Mouse (Mus musculus) brain, embryonic 14.5 days (tissue): ENCODE measurements at regions not wholly inside any gene's neighbourhood (a gene's known extent, or its start where the extent isn't known, plus 50 kb on each side); places are given as distances from the start of the nearest gene placed in this dataset.

Experiments
- DNase-seq: peaks from one replicate; pipeline ENCODE4 v3.0.0-alpha.2; 2011; ENCODE audit warnings: low read depth
- CTCF ChIP-seq: fragments of 200-500 bp; IDR thresholded peaks from 2 replicates; pipeline ENCODE4 v1.5.1; 2012; ENCODE audit warnings: inconsistent platforms, mild to moderate bottlenecking, moderate library complexity, borderline replicate concordance; ENCODE audit not compliant: insufficient read depth, insufficient read length; ENCODE audit errors: extremely low read depth
- POLR2A ChIP-seq: fragments of 200-500 bp; IDR thresholded peaks from 2 replicates; pipeline ENCODE4 v1.6.1; 2012; ENCODE audit warnings: mild to moderate bottlenecking, inconsistent platforms, borderline replicate concordance; ENCODE audit not compliant: poor library complexity, insufficient read depth, insufficient read length, severe bottlenecking; ENCODE audit errors: extremely low read depth

GRCm38 (mm10) chr13:6062305-6062704 is 201.0 kb downstream of the Klf6 start:
- DNase-seq, result no peak
- TF ChIP-seq POLR2A, result no peak
- TF ChIP-seq CTCF, result no peak

- TF ChIP-seq CTCF (no peak), POLR2A (no peak)
- DNase-seq, result no peak
Observed at GRCm38 (mm10) chr13:6062729-6063386, 201.6 kb downstream of the Klf6 start.

DNA sequence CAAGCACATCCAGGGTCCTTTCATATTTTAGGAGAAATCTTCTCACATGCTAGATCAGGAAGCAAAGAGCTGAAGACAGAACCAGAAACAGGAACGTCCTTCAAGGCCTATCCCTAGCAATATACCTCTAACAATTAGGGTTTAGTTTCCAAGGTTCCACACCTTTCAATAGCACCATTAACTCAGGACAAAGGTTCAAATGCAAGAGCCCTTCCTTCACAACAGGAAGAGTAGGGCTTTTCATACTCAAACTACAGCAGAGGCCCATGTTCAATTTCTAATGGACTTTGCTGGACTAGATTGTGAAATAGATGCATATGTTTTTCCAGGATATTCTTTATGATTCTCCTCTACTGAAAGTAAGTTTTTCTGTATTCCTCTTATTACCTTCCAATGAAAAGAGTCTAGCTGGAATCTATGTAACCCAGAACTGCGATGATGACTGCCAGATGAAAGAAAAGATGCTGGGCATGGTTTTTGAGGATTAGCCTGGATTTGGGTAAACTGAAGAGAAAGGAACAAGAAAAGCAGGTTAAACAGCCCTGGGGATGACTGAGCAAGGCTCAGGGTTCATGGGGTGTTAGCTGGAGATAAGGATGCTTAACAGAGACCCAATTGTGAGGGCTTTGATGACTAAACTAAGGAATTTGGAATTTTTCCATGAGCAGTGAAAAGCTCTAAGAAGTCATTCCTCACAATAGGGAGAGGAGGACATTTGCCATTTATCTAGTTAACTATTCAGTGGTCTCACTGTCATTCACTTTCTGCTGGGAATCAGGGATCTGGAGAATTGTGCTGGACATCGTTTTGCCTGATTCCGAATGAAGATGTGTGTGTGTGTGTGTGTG is 215.9 kb downstream of the Klf6 start:
- DNase-seq, result no peak
- TF ChIP-seq POLR2A, result no peak

- DNase-seq, result no peak
- no peak for TF ChIP-seq POLR2A
- TF ChIP-seq CTCF, result no peak
Observed at GRCm38 (mm10) chr13:6085891-6086290, 224.6 kb downstream of the Klf6 start.

DNA sequence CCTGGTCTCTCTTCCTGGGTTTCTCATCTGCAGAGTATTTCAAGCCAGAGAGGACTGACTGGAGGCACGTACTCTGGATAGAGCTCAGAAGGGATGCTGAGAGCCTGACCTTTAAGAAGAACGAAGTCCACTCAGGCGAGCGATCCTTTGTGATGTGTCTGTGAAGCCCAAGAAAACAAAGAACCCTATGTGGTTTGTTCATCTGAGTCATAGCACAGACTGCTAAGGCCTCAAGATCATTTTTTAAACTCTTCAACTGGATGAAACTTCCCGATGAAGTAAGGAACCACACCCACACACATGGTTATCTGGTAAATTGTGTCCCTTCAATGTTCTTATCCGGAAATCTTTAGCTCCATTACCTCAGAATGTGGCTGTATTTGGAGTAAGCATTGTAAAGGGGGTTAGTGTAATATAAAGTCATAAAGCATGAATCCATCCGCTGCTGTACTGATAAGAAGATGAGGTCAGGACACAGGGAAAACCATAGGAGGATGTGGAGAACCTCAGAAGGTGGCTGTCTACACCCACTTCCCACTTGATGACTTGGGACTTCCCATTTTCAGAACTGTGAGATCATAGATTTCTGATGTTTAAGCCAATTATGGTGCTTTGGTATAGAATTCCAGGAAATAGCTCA is 247.9 kb downstream of the Klf6 start:
- TF ChIP-seq POLR2A (no peak), CTCF (no peak)
- DNase-seq, result no peak

DNA sequence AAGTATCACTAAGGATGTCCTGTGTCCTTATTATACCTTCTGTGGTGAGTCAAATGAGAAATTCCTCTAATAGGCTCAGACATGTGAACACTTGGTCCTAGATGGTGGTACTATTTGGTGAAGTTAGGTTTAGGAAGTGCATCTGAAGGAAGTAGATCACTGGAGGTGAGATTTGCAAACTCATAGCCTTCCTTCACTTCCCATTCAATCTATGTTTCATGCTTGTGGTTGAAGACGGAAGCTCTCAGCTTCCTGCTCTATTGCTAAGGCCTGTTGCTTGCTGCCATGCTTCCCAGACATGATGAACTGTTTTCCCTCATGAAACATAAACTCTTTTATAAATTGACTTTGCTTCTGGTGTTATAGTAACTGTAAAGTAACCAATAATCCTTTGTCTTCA is 258.4 kb downstream of the Klf6 start:
- TF ChIP-seq POLR2A (no peak), CTCF (no peak)
- DNase-seq, result no peak

- TF ChIP-seq CTCF (no peak), POLR2A (no peak)
- DNase-seq, result no peak
Observed at GRCm38 (mm10) chr13:6127311-6127710, 266.0 kb downstream of the Klf6 start.

DNA sequence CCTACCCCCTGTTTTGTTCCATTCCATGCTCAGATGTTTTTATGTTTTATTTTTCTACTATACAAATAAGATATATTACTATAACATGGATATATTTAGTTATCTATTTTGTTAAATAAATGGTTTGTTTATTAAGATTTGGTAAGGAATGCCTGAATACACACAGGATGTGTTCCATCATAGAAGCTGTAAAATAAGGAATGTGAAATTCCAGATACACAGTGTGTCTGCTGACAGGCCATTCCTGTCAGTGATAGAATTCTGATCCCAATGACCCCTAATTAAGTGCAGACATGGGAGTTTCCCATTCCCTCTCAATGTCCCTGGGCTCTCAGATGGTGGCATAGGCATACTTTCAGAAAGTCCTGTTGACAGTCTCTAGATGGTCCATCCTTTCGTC is 267.6 kb downstream of the Klf6 start:
- TF ChIP-seq POLR2A, result no peak
- no peak for TF ChIP-seq CTCF
- DNase-seq, result no peak

- DNase-seq, result no peak
- TF ChIP-seq POLR2A (no peak), CTCF (no peak)
Observed at GRCm38 (mm10) chr13:6131363-6131762, 270.1 kb downstream of the Klf6 start.

GRCm38 (mm10) chr13:6137170-6137569 is 275.9 kb downstream of the Klf6 start:
- TF ChIP-seq POLR2A (no peak), CTCF (no peak)
- peak; percentile 49 for DNase-seq

DNA sequence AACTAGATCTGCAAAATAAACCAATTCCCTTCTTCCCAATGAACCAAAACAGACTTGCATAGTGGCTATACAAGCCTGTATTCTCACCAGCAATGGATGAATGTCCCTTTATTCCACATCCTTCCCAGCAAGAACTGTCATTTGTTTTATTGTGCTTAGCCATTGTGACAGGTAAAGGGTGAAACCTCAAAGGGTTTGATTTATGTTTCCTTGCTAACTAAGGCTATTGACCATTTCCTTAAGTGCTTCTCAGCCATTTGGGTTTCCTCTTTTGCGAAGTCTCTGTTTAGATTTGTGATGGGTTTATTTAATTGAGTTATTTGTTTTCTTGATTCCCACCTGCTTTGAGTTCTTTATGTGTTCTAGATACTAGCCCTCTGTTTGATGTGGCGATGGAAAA is 281.5 kb downstream of the Klf6 start:
- TF ChIP-seq POLR2A, result no peak
- no peak for TF ChIP-seq CTCF
- DNase-seq, result no peak

- TF ChIP-seq POLR2A, result no peak
- no peak for TF ChIP-seq CTCF
- peak; percentile 46 for DNase-seq
Observed at GRCm38 (mm10) chr13:6153657-6154056, 292.4 kb downstream of the Klf6 start.

DNA sequence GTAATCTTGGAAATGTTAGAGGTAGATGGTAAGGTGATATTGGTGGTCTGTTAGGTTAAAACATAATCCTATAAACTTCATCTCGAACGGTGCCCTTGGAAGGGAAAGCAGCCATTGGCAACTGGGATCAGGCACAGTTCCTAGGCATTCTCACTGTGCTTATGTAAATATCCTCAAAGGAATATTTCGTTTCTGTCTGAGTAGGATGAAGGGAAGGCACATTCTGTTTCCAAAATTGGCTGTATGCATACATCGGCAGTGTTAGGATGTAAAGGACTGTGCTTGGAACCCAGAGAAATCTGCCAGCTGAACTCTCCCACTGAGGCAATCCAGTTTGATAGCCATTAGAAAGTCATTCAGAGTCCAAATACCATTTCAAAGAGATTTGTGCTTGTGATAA is 294.9 kb downstream of the Klf6 start:
- TF ChIP-seq CTCF (no peak), POLR2A (no peak)
- no peak for DNase-seq

GRCm38 (mm10) chr13:6157029-6157428 is 295.7 kb downstream of the Klf6 start:
- TF ChIP-seq CTCF (no peak), POLR2A (no peak)
- DNase-seq, result peak; percentile 16

- TF ChIP-seq POLR2A (no peak), CTCF (no peak)
- DNase-seq, result peak; percentile 80
Observed at GRCm38 (mm10) chr13:6157946-6158345, 296.7 kb downstream of the Klf6 start.
